21 mouse cellular contexts compared by ENCODE assay signal in the genomic region with DNA sequence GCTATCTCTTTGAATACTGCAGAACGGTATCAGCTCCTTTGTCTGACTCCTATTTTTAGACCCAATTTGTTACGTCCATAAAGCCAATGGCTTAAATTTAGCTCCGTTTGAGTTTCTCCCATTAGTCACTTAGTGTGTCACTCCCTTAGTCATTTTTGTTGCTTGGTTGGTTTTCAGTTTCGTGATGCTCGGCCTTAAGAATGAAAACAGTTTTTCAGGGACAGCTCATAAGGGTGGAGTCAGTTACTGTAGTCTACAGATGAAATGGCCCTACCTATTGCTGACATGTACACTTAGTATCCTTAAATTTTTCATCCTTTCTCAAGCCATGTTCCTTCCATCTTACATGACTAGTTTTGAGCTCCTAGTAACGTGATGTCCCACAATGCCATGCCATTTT. TPM values are rescaled to one million over a fixed set of nuclear protein-coding genes. Genes with fewer than 3 reads are reported as not detected.
DNase-seq lines count a peak whose midpoint lies in the region; ATAC-seq and TF ChIP-seq lines count a peak whose summit lies in the region.
"Had no signal": no experiment of that assay in that cellular context is flagged by ENCODE, and none has a peak within 500 bp of the region (broad histone marks: within the 10 kb centered on the region; RNA-seq: fewer than 3 reads in every experiment).

No protein-coding gene starts in this region.

- TF ChIP-seq EP300 in CH12.LX (IDR thresholded peaks at IDR 0.05; ENCODE audit: low read length) = no peak

- dilution Hi-C loops in CH12.LX (cut with MboI; ENCODE audit: extremely low pct_ligation_motif_present, extremely low pct_unique_long_range_greater_than_20kb, low sequenced_read_pairs) = no loop called here

- peak overlapping the region; percentile 28; the same call in 1 of the 2 replicates for H3K27ac ChIP-seq in heart, embryonic 13.5 days (replicated peaks)
- H3K27ac ChIP-seq in heart, embryonic 10.5 days = no peak overlapping the region
- H3K27ac ChIP-seq in CH12.LX (ENCODE audit: insufficient read depth, low read depth) = no peak overlapping the region
- no peak overlapping the region; the same call in 1 of the 2 replicates for H3K27ac ChIP-seq in heart, embryonic 16.5 days (ENCODE audit: low read length)
- H3K27ac ChIP-seq: embryonic facial prominence, embryonic 15.5 days; forebrain, embryonic 12.5 days; hindbrain, postnatal 0 days; liver, embryonic 15.5 days; neural tube, embryonic 12.5 days; stomach, embryonic 15.5 days had no signal

- peak overlapping the region; percentile 60 for H3K4me2 ChIP-seq in heart, embryonic 13.5 days
- peak overlapping the region; percentile 78 for H3K4me2 ChIP-seq in CH12.LX (ENCODE audit: insufficient read depth, low read depth, poor library complexity, severe bottlenecking)
- peak overlapping the region; percentile 55 for H3K4me2 ChIP-seq in heart, embryonic 16.5 days (ENCODE audit: low read depth, low read length)
- H3K4me2 ChIP-seq: forebrain, embryonic 12.5 days had no signal

- no peak for DNase-seq in heart, embryonic 10.5 days (ENCODE audit: low spot score)
- DNase-seq in 3T3-L1 (ENCODE audit: low read depth, low spot score) (peak; percentile 49), CH12.LX (ENCODE audit: extremely low read depth) (peak; percentile 24)
- DNase-seq in frontal cortex, adult 2 months (ENCODE audit: extremely low spot score in 1 of 2, low spot score in 1 of 2) = no peak
- DNase-seq in c-Kit-positive CD71-positive TER-119-positive erythroid progenitor cells, embryonic 14.5 days (ENCODE audit: low spot score) = no peak
- DNase-seq: cerebellum, postnatal 14 days; embryo, embryonic 11 days; kidney, adult 11 months; spleen, adult 18-20 months had no signal

- no peak for TF ChIP-seq CTCF in CH12.LX (conservative IDR thresholded peaks at IDR 0.05 in 1 of 2, IDR thresholded peaks at IDR 0.05 in 1 of 2; ENCODE audit: low read depth in 2 of 2, low read length in 2 of 2)

- no peak for ATAC-seq in heart, embryonic 13.5 days (ENCODE audit: extremely low read depth, insufficient number of reproducible peaks, low FRiP score, low TSS enrichment)
- ATAC-seq in heart, embryonic 16.5 days (replicated peaks; ENCODE audit: extremely low read depth, insufficient read depth, low FRiP score) = no peak

- TF ChIP-seq RAD21 in CH12.LX (IDR thresholded peaks at IDR 0.05; ENCODE audit: low read depth, low read length) = no peak

- peaks cover 32% of the 10 kb centered on the region for H3K4me1 ChIP-seq in heart, embryonic 13.5 days
- H3K4me1 ChIP-seq in heart, embryonic 10.5 days = peaks cover 18% of the 10 kb centered on the region; the same call in 1 of the 2 replicates
- peaks cover 5 to 8% of the 10 kb centered on the region in 2 experiments for H3K4me1 ChIP-seq in CH12.LX (ENCODE audit: control insufficient read depth in 1 of 2, insufficient read depth in 2 of 2)
- H3K4me1 ChIP-seq in heart, embryonic 16.5 days (ENCODE audit: control insufficient read depth, insufficient read depth, low read length) = peaks cover 16% of the 10 kb centered on the region
- H3K4me1 ChIP-seq: embryonic facial prominence, embryonic 15.5 days; forebrain, embryonic 12.5 days; liver, embryonic 15.5 days; neural tube, embryonic 12.5 days; stomach, embryonic 15.5 days had no signal

- in situ Hi-C loops in CH12.LX (cut with MboI; ENCODE audit: low pct_ligation_motif_present, low pct_unique_long_range_greater_than_20kb, low sequenced_read_pairs) = no loop called here

- no peak for TF ChIP-seq POLR2A in CH12.LX (IDR thresholded peaks at IDR 0.05; ENCODE audit: low read depth, low read length)

- H3K4me3 ChIP-seq in heart, embryonic 13.5 days = peak overlapping the region; percentile 27
- H3K4me3 ChIP-seq in heart, embryonic 10.5 days = no peak overlapping the region
- H3K4me3 ChIP-seq in CH12.LX (replicated peaks in 1 of 3; ENCODE audit: low read depth in 2 of 3, low read length in 2 of 3, poor library complexity in 1 of 3) = peak overlapping the region in 1 of 3 experiments; percentile 18
- H3K4me3 ChIP-seq in heart, embryonic 16.5 days (ENCODE audit: low read length) = peak overlapping the region; percentile 2; the same call in 1 of the 2 replicates
- H3K4me3 ChIP-seq: embryonic facial prominence, embryonic 15.5 days; forebrain, embryonic 12.5 days; neural tube, embryonic 12.5 days had no signal

- 28% methylated on average over 6 of the region's 6 CpGs for WGBS in heart, embryonic 13.5 days
- WGBS in heart, embryonic 10.5 days = 33% methylated on average over 6 of the region's 6 CpGs
- 27% methylated on average over 6 of the region's 6 CpGs for WGBS in heart, embryonic 16.5 days

- no peaks in the 10 kb centered on the region for H3K36me3 ChIP-seq in heart, embryonic 13.5 days
- no peaks in the 10 kb centered on the region for H3K36me3 ChIP-seq in heart, embryonic 10.5 days
- H3K36me3 ChIP-seq in CH12.LX (replicated peaks in 1 of 2; ENCODE audit: control insufficient read depth in 1 of 2, insufficient read depth in 1 of 2, low read length in 1 of 2) = no peaks in the 10 kb centered on the region
- no peaks in the 10 kb centered on the region for H3K36me3 ChIP-seq in heart, embryonic 16.5 days (ENCODE audit: control insufficient read depth, insufficient read depth)
- H3K36me3 ChIP-seq: embryonic facial prominence, embryonic 15.5 days; forebrain, embryonic 12.5 days; liver, embryonic 15.5 days; neural tube, embryonic 12.5 days; stomach, embryonic 15.5 days had no signal

- no peaks in the 10 kb centered on the region for H3K9me3 ChIP-seq in heart, embryonic 13.5 days
- H3K9me3 ChIP-seq in heart, embryonic 10.5 days = no peaks in the 10 kb centered on the region
- no peaks in the 10 kb centered on the region for H3K9me3 ChIP-seq in CH12.LX (replicated peaks; ENCODE audit: low read length)
- H3K9me3 ChIP-seq in heart, embryonic 16.5 days (replicated peaks; ENCODE audit: control insufficient read depth, low read length) = no peaks in the 10 kb centered on the region
- H3K9me3 ChIP-seq: embryonic facial prominence, embryonic 15.5 days; forebrain, embryonic 12.5 days; liver, embryonic 15.5 days; neural tube, embryonic 12.5 days; stomach, embryonic 15.5 days had no signal

- no peaks in the 10 kb centered on the region for H3K27me3 ChIP-seq in heart, embryonic 13.5 days (replicated peaks)
- no peaks in the 10 kb centered on the region for H3K27me3 ChIP-seq in heart, embryonic 10.5 days (ENCODE audit: insufficient read depth, poor library complexity, severe bottlenecking)
- H3K27me3 ChIP-seq in CH12.LX (replicated peaks) = no peaks in the 10 kb centered on the region
- H3K27me3 ChIP-seq in heart, embryonic 16.5 days (ENCODE audit: control insufficient read depth, insufficient read depth, low read length) = no peaks in the 10 kb centered on the region
- H3K27me3 ChIP-seq: embryonic facial prominence, embryonic 15.5 days; forebrain, embryonic 12.5 days; liver, embryonic 15.5 days; neural tube, embryonic 12.5 days; stomach, embryonic 15.5 days had no signal

- no peaks in the 10 kb centered on the region for H3K79me2 ChIP-seq in CH12.LX (replicated peaks; ENCODE audit: control insufficient read depth, extremely low read depth, insufficient read depth, poor library complexity, severe bottlenecking)

- H3K9ac ChIP-seq in heart, embryonic 13.5 days = no peak overlapping the region
- peak overlapping the region; percentile 44; the same call in 1 of the 2 replicates for H3K9ac ChIP-seq in CH12.LX (ENCODE audit: insufficient read depth, low read depth)
- no peak overlapping the region for H3K9ac ChIP-seq in heart, embryonic 16.5 days (ENCODE audit: low read length)
- H3K9ac ChIP-seq: embryonic facial prominence, embryonic 15.5 days; forebrain, embryonic 12.5 days; liver, embryonic 15.5 days; neural tube, embryonic 12.5 days; stomach, embryonic 15.5 days had no signal

TF ChIP-seq in CH12.LX, 34 proteins besides CTCF, POLR2A, EP300 and RAD21:
- TF ChIP-seq RCOR1 (conservative IDR thresholded peaks at IDR 0.05; ENCODE audit: low read depth, low read length) = no peak
- no peak for TF ChIP-seq MAX (IDR thresholded peaks at IDR 0.05; ENCODE audit: low read length)
- no peak for TF ChIP-seq ZC3H11A (IDR thresholded peaks at IDR 0.05; ENCODE audit: low read depth, low read length)
- no peak for TF ChIP-seq MEF2A (IDR thresholded peaks at IDR 0.05; ENCODE audit: borderline replicate concordance, low read depth, low read length)
- no peak for TF ChIP-seq E2F4 (IDR thresholded peaks at IDR 0.05; ENCODE audit: insufficient replicate concordance, low read depth, low read length)
- no peak for TF ChIP-seq JUN (IDR thresholded peaks at IDR 0.05; ENCODE audit: insufficient read depth, low read depth, low read length)
- no peak for TF ChIP-seq UBTF (IDR thresholded peaks at IDR 0.05; ENCODE audit: low read depth, low read length)
- TF ChIP-seq TCF12 (IDR thresholded peaks at IDR 0.05; ENCODE audit: low read depth, low read length) = no peak

RNA-seq across cellular contexts. Expression of a gene that starts 54.5 kb away (rescaled TPM):
- 0.28 and 0.44 TPM in 2 replicates for polyA plus RNA-seq in heart, embryonic 13.5 days (2015; fragmentation: Nextera tagmentation; extraction: Ambion mirVana)
- 0.15 and 1.5 TPM in 2 replicates for polyA plus RNA-seq in heart, embryonic 10.5 days (2016; fragmentation: Nextera tagmentation; extraction: Ambion mirVana)
- 16.6 and 19.6 TPM in 2 replicates for total RNA-seq in CH12.LX (2012; rRNA removed)
- total RNA-seq in CH12.LX (2014; rRNA removed) = 10.9 and 12.2 TPM in 2 replicates
- polyA plus RNA-seq in CH12.LX (2012; ENCODE audit: insufficient read length, low read depth) = 15.6 and 18.1 TPM in 2 replicates
- polyA plus RNA-seq in heart, embryonic 16.5 days (2015; fragmentation: Nextera tagmentation; extraction: Ambion mirVana) = 0.42 and 1.7 TPM in 2 replicates
- 2.2 and 2.6 TPM in 2 replicates for polyA plus RNA-seq in frontal cortex, adult 2 months (2012; rRNA removed)

RNA-seq across cellular contexts. Expression of a gene that starts 54.6 kb away (rescaled TPM):
- not detected in 2 replicates for polyA plus RNA-seq in heart, embryonic 13.5 days (2015; fragmentation: Nextera tagmentation; extraction: Ambion mirVana)
- polyA plus RNA-seq in heart, embryonic 10.5 days (2016; fragmentation: Nextera tagmentation; extraction: Ambion mirVana) = 0.25 and 0.57 TPM in 2 replicates
- not detected in 2 replicates for total RNA-seq in CH12.LX (2012; rRNA removed)
- total RNA-seq in CH12.LX (2014; rRNA removed) = not detected in 2 replicates
- not detected in 2 replicates for polyA plus RNA-seq in CH12.LX (2012; ENCODE audit: insufficient read length, low read depth)
- not detected in 2 replicates for polyA plus RNA-seq in heart, embryonic 16.5 days (2015; fragmentation: Nextera tagmentation; extraction: Ambion mirVana)
- 10.1 and 11.0 TPM in 2 replicates for polyA plus RNA-seq in frontal cortex, adult 2 months (2012; rRNA removed)
- total RNA-seq: granulocyte monocyte progenitor cell, adult 5-6 weeks; megakaryocyte-erythroid progenitor cell, adult 5-6 weeks had no signal
- polyA plus RNA-seq: liver, embryonic 15.5 days; lung, postnatal 0 days; thymus, postnatal 0 days had no signal

Comparison
In these comparisons a context has a peak if more than half of its experiments do, and no peak if none do; other contexts are left out.
1. DNase-seq: peak in 3T3-L1 (single experiment) and CH12.LX (single experiment); none in heart, embryonic 10.5 days (single experiment), frontal cortex, adult 2 months (0 of 2) and c-Kit-positive CD71-positive TER-119-positive erythroid progenitor cells, embryonic 14.5 days (single experiment).
2. Peak in every context shown above with its lines, with median percentiles within 50 percentile points of each other: H3K4me2 ChIP-seq.